Mouse (Mus musculus): Measurements from ENCODE around the gene C2cd4b.

Gene C2cd4b

GRCm38 (mm10) chr9:67759163-67759955 is at the start of gene C2cd4b:
Gene C2cd4b, plus strand, starts transcription at chr9:67759437.
- peak; percentile 51 for DNase-seq (ENCODE audit: low read depth, low spot score)

DNA sequence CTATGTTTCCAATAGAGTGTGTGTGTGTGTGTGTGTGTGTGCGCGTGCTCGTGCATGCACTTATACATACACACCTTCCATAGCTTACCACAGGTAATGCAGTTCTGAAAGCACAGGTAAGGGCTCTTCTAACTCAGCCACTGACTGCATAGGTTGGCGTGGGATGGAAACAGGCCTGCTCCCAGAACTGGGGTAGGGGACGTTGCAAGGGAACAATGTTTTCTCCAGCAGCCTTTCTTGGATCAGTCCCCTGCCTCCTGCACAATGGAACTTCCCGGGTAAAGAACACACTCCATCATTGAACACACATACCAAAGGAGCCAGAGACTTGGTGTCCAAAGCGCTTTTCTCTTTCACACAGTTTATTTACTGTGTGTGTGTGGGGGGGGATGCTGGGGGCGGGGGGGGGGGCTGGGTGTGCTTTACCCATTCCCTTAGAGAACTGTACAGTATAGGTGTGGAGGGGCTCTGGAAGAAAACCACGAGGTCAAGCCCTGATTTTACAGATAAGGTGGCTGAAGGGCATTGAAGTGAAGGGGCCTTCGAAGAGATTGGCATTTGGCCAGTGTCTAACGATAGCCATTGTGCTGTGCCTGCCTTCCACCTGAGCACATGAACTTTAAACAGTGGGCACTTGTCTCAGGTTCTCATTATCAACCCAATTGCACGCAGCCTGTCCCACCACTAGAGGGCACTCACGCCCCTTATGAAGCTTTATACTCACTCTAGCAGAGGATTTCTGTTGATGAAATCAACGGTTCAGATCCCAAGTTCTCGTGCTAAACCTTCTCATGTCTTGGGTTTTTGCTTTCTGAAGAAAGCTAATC is 48.0 kb upstream of the C2cd4b start:
- DNase-seq (ENCODE audit: low read depth, low spot score), result peak; percentile 41

- no peak for DNase-seq (ENCODE audit: low read depth, low spot score)
These were observed 47.1 kb upstream of the C2cd4b start for GRCm38 (mm10) chr9:67712146-67712545.

- no peak for DNase-seq (ENCODE audit: low read depth, low spot score)
These were observed 42.2 kb upstream of the C2cd4b start for GRCm38 (mm10) chr9:67717081-67717480.

- DNase-seq (ENCODE audit: low read depth, low spot score), result no peak
These were observed 40.6 kb upstream of the C2cd4b start for GRCm38 (mm10) chr9:67718596-67718995.

DNA sequence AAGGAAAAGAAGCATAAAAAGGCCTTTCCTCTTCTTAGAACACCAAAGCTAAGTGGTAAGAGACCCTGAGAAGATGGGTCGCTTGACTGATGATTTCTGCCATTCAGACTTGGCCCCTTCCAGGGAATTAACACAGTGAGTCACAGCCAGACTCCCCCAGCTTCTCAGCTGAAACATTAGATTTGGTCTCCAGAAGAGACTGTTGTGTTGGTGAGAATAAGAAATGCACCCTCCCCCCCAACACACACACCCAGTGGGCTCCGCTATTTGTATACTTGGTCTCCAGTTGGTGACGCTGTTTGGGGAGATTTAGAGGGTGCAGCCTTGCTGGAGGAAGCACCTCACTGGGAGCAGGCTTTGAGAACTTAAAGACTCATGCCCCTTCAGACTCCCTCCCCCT is 39.1 kb upstream of the C2cd4b start:
- no peak for DNase-seq (ENCODE audit: low read depth, low spot score)

DNA sequence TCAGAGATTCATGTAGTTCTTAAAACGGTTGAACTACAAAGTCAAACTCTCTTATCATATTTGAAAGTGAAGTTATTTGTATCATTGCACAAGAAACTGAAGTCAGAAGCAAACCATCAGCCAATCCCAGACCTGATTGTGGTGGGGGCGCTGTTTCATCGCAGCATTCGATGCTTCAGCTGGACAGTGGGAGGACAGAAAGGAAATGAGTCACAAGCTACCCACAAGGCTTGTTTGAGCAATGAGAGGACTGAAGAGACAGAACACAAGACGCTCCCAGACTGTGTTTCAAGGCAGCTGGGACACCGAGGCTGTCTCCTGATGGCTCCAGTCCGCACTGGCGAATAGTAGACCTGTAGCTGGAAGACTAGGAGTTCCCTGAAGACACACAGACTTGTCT is 36.9 kb upstream of the C2cd4b start:
- no peak for DNase-seq (ENCODE audit: low read depth, low spot score)

DNA sequence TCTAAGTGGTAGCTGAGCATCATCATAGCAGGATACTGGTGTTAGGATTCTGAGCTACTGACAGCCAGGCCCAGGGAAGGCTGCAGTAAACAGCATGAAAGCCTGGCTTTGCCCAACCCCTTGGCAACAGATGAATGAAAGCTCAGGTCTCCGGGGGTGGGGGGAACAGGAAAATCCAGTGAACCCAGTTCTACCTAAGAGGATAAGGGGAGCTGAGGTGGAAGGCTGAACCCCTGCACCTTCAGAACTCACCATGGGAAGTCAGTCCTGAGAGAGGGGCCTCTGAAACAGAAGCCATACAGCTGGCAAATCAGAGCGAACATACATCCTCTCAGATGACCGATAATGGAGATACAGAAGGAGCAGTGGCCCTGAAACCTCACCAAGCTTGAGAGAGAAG is 34.0 kb upstream of the C2cd4b start:
- no peak for DNase-seq (ENCODE audit: low read depth, low spot score)

DNA sequence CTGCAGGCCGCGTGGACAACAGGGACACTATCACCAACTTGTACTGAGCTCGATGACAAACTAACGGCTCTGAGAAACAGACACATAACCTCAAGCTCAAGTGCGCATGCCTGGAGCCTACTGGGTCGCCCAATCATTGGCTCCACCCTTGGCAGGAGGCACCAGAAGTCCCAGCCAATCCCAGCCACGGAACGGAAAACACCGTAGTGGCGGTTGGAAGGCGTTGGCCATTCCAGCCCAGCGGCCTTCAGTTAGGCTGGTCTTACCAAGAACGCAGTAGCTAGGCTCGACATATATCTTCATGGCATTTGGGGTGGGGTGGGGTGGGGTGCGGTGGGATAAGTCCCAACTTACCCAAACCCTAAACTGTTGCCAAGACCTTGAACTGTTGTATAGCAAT is 25.5 kb upstream of the C2cd4b start:
- DNase-seq (ENCODE audit: low read depth, low spot score), result no peak

- DNase-seq (ENCODE audit: low read depth, low spot score), result no peak
These were observed 23.8 kb upstream of the C2cd4b start for GRCm38 (mm10) chr9:67735426-67735825.

- DNase-seq (ENCODE audit: low read depth, low spot score), result no peak
These were observed 18.0 kb upstream of the C2cd4b start for GRCm38 (mm10) chr9:67741256-67741655.

GRCm38 (mm10) chr9:67753411-67754182 is 5.6 kb upstream of the C2cd4b start:
- DNase-seq (ENCODE audit: low read depth, low spot score), result no peak

GRCm38 (mm10) chr9:67754713-67755112 is 4.5 kb upstream of the C2cd4b start:
- DNase-seq (ENCODE audit: low read depth, low spot score), result no peak

DNA sequence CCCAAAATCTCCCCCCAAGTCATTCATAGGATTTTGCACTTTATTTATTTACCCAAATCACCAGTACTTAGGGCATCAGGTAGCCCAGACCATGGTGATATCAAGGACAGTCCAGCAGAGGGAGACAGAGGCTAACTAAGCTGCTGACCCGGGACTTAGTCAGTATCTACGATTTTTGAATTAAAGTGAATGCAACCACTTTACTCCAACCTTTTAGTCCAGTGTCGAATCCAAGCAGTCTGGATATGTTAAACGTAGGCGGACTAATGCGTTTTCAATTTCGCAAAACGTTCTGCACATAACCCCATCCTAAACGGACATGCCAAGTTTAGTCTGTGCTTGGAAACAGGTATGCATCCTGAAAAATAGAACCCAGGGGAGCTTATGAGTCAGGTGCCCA is 551 bp upstream of the C2cd4b start:
- DNase-seq (ENCODE audit: low read depth, low spot score), result peak; percentile 49

DNA sequence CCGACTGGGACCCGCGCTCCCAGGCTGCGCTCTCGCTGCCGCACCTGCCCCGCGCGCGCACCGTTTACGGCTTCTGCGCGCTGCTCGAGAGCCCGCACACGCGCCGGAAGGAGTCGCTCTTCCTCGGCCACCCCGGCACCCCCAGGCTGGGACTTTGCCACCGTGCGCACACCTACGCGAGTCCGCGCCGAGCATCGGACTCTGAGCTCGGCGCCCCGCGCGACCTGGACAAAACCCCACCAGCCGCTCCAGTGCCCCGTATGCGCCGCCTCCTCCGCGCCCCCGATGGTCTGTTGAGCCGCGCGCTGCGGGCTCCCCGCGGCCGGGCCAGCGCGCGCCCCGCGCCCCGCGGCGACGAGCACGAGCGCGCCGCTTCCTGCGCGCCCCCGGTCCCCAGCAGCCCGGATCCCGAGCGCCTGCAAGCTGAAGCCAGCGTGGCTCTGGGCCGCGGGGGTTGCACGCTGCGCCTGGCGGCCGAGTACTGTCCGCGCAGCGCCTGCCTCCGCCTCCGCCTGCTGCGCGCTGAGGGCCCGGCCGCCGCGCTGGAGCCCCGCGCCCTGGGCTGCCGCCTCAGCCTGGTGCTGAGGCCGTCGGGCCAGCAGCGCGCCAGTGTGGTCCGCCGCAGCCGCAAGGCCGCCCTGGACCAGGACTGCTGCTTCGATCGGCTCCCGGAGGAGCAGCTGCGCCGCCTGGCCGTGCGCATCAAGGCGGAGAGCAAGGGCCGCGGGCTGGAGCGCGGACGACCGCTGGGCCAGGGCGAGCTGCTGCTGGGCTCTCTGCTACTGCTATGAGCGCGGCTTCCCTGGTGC is 923 bp downstream of the C2cd4b start:
- peak; percentile 19 for DNase-seq (ENCODE audit: low read depth, low spot score)

GRCm38 (mm10) chr9:67760991-67761390 is 1.8 kb downstream of the C2cd4b start:
- DNase-seq (ENCODE audit: low read depth, low spot score), result no peak

DNA sequence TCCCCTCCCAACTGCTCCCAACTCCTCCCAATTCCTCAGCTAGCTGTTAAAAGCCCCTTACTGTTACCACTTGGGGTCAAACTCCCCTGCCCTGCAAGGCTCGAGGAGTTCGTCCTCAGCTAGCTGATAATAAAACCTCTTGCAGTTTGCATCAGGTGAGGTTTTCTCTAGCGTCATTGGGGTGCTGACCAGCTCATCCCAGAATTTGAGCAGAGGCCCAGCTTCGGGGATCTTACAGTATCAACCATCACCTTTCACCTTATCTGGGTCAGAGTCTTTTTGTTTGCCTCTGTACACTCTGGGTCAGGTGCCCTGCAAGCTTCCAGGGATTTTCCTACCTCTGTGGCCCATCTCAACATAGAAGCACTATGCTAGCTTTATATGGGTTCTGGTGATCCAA is 4.1 kb downstream of the C2cd4b start:
- no peak for DNase-seq (ENCODE audit: low read depth, low spot score)

DNA sequence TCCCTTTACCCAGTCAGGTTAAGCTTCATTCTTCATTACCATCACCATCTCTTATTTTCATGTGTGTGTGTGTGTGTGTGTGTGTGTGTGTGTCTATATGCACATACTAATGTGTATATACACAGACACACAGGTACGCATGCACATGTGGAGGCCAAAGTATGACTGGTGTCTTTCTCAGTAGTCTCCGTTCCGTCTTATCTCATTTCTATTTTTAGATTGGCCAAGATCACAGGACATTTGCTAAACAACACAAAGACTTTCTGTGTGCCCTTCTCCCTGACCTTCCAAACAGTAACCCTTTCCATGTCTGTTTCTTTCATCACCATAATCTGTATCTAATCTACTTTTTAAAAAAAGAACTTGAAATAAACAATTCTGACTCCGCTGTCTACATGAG is 7.2 kb downstream of the C2cd4b start:
- no peak for DNase-seq (ENCODE audit: low read depth, low spot score)

DNA sequence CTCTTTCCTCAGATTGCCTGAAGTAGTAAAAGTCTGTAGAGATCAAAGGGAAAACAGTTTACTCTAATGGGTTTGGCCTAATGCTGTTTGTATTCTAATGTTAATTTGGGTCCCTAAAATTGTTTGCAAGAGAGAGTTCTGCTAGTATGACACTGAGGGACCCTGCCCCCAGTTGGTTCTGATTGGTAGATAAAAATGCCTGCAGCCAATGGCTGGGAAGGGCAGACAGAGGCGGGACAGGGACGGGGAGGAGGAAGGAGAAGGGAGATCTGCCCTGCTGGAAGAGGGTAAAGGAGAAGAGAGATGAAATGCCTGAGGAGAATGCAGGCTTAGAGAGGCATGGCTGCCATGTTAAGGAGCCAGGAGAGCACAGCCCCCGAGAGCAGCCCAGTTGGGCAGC is 7.7 kb downstream of the C2cd4b start:
- no peak for DNase-seq (ENCODE audit: low read depth, low spot score)

DNA sequence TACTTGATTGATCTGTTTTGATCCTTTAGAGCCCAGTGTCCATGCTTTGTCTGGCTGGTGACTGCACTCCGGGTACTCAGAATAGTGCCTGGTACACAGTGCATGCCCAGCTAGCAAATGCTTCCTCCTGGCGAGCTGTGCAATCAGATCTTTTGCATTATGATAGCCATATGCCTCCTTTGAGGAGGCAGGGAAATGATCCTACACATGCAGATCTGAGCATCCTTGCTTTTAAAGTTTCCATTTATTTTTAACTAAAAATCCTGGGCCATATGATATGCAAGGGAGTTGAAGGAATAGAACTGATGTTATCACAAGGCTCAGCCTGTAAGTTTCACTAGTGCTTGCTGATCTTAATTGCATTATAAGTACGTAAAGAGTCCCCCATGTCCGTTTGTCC is 9.6 kb downstream of the C2cd4b start:
- DNase-seq (ENCODE audit: low read depth, low spot score), result no peak

DNA sequence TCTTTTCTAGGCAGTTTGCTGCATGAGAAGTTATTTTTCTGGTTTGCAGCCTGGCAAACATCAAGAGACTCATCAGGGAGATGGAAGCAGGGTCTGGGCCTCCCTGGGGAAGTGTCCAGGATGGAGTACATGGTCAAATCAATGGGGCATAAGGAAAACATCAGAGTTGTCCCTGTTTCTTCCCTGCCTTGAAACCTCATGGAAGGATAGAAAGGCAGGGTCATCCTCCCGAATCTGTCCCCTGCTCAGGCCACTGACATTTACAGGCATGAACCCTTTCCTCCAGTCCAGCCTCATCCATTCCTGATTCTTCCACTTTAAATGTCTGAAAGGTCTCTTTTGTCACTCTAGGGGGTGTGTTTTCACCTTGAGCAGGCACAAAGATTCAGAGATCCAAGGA is 10.2 kb downstream of the C2cd4b start:
- DNase-seq (ENCODE audit: low read depth, low spot score), result no peak
